Mouse (Mus musculus): ENCODE results near the gene Gm5868. TPM values are rescaled to one million over a fixed set of nuclear protein-coding genes. Genes with fewer than 3 reads are reported as not detected.

The Gm5868 gene
- not detected for polyA plus RNA-seq (2014; fragmentation: Illumina TruSeq; extraction: RNeasy Lipid Tissue Mini Kit (QIAGEN cat#74804); ENCODE audit: low read depth, low replicate concordance)

DNA sequence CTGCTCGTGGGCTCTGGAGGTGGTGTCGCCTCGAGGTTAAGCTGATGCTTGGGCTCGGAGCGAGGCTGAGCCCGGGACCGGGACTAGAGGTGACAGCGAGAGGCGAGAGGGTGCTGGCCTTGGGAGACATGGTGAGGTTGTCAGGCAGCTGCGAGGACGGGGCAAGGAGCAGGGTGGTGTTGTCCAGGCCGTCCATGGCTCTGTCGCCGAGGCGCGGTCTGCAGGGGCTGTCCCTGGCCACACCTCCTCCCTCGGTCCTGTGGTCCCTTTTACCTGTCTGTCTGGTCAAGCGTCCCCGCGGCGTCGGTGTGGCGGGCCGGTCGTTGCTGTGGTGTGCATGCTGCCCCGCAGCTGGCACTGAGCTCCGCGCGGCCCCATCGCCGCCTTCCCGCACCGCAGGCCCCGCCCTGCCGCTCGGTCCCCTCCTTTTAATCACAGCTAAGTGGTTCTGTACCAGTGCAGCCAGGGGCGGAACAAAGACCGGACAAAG is at the start of gene Gm5868:
Gm5868 (minus strand) TSS at position 360 of the 490 bp plus-strand sequence.

DNA sequence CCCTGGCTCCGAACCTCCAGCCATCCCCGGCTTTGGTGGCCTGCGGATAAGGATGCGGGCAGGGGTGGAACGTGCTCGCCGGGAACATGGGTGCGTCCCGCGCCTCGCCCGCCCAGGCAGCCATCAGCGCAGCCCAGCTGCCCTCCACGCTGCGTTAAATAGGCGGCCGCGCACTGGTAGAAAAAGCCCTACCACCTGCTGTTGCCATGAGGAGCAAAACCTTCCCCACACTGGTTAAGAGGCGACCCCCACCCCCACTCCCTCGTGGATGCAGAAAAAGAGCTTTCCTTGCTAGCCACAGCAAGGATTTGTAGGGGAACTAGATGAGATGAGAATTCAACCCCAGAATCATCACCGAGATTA is 6.4 kb downstream of the Gm5868 start, which contains the start of gene Zar1:
Zar1 (minus strand) TSS at position 285 of the 363 bp plus-strand sequence.

DNA sequence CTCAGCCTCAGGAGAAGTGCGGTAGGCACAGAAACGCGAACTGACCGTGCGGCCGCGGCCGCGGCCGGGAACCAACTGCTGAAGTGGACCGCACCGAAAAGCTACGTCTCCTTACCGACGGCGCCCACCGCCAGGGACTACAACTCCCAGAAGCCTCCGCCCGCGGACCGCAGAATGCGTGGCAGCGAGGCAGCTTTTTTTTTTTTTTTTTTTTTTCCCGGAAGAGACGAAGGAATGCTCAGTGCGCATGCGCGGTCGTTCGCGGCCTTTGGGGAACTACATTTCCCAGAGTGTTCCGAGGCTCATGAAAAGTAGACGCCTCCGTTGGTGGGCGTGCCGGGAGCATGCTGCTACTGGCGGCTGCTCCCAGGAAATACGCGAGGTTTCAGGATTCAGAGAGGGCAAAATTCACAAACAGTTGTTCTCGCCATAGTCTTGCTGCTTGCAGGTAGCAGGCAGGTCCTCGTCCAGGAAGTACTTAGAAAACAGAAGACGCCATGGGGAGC is 27.8 kb downstream of the Gm5868 start, which contains the start of gene Nfxl1:
Nfxl1 (minus strand) TSS at position 141 of the 506 bp plus-strand sequence.

Other genes starting within 250 kb of the Gm5868 start
- gene Corin, start 83.1 kb downstream of the Gm5868 start, polyA plus RNA-seq (2014; fragmentation: Illumina TruSeq; extraction: RNeasy Lipid Tissue Mini Kit (QIAGEN cat#74804); ENCODE audit: low read depth, low replicate concordance): 0.52 TPM
- 18.4 TPM for gene Nfxl1, start 27.9 kb downstream of the Gm5868 start, polyA plus RNA-seq (2014; fragmentation: Illumina TruSeq; extraction: RNeasy Lipid Tissue Mini Kit (QIAGEN cat#74804); ENCODE audit: low read depth, low replicate concordance)
- not detected for gene Zar1, start 6.3 kb downstream of the Gm5868 start, polyA plus RNA-seq (2014; fragmentation: Illumina TruSeq; extraction: RNeasy Lipid Tissue Mini Kit (QIAGEN cat#74804); ENCODE audit: low read depth, low replicate concordance)
- not detected for gene Cnga1, start 56.7 kb upstream of the Gm5868 start, polyA plus RNA-seq (2014; fragmentation: Illumina TruSeq; extraction: RNeasy Lipid Tissue Mini Kit (QIAGEN cat#74804); ENCODE audit: low read depth, low replicate concordance)
- gene Nipal1, start 60.2 kb upstream of the Gm5868 start, polyA plus RNA-seq (2014; fragmentation: Illumina TruSeq; extraction: RNeasy Lipid Tissue Mini Kit (QIAGEN cat#74804); ENCODE audit: low read depth, low replicate concordance): 3.4 TPM
- 0.35 TPM for gene Txk, start 165.2 kb upstream of the Gm5868 start, polyA plus RNA-seq (2014; fragmentation: Illumina TruSeq; extraction: RNeasy Lipid Tissue Mini Kit (QIAGEN cat#74804); ENCODE audit: low read depth, low replicate concordance)